Mouse (Mus musculus): ENCODE data around the gene Cct7.

The Cct7 gene

GRCm38 (mm10) chr6:85452411-85452665 lies 1.0 kb downstream of the Cct7 start:
- no peak for DNase-seq (ENCODE audit: low spot score in 2 of 2)

- DNase-seq (ENCODE audit: low spot score in 2 of 2) = peak in 1 of 2 experiments; percentile 6
Measured at GRCm38 (mm10) chr6:85452816-85453215, 1.5 kb downstream of the Cct7 start.

GRCm38 (mm10) chr6:85459621-85460020 lies 8.3 kb downstream of the Cct7 start:
- DNase-seq (ENCODE audit: low spot score in 2 of 2) = no peak

GRCm38 (mm10) chr6:85465381-85465780 lies 14.1 kb downstream of the Cct7 start:
- DNase-seq (ENCODE audit: low spot score in 2 of 2) = no peak

GRCm38 (mm10) chr6:85469660-85470430 lies 18.5 kb downstream of the Cct7 start:
- DNase-seq (ENCODE audit: low spot score in 2 of 2) = no peak

- no peak for DNase-seq (ENCODE audit: low spot score in 2 of 2)
Measured at GRCm38 (mm10) chr6:85471962-85472361, 20.6 kb downstream of the Cct7 start.

- no peak for DNase-seq (ENCODE audit: low spot score in 2 of 2)
Measured at GRCm38 (mm10) chr6:85472542-85472941, 21.2 kb downstream of the Cct7 start.

- DNase-seq (ENCODE audit: low spot score in 2 of 2) = no peak
Measured at GRCm38 (mm10) chr6:85475581-85475980, 24.3 kb downstream of the Cct7 start.

- no peak for DNase-seq (ENCODE audit: low spot score in 2 of 2)
Measured at GRCm38 (mm10) chr6:85477366-85477917, 26.1 kb downstream of the Cct7 start.

GRCm38 (mm10) chr6:85478416-85478815 lies 27.1 kb downstream of the Cct7 start:
- DNase-seq (ENCODE audit: low spot score in 2 of 2) = no peak

- no peak for DNase-seq (ENCODE audit: low spot score in 2 of 2)
Measured at GRCm38 (mm10) chr6:85479979-85480378, 28.7 kb downstream of the Cct7 start.

- no peak for DNase-seq (ENCODE audit: low spot score in 2 of 2)
Measured at GRCm38 (mm10) chr6:85480685-85481084, 29.4 kb downstream of the Cct7 start.

GRCm38 (mm10) chr6:85483843-85484721 lies 32.8 kb downstream of the Cct7 start:
- DNase-seq (ENCODE audit: low spot score in 2 of 2) = no peak

GRCm38 (mm10) chr6:85485738-85486137 lies 34.4 kb downstream of the Cct7 start:
- DNase-seq (ENCODE audit: low spot score in 2 of 2) = no peak

- DNase-seq (ENCODE audit: low spot score in 2 of 2) = no peak
Measured at GRCm38 (mm10) chr6:85488510-85488909, 37.2 kb downstream of the Cct7 start.

GRCm38 (mm10) chr6:85489717-85490116 lies 38.4 kb downstream of the Cct7 start:
- no peak for DNase-seq (ENCODE audit: low spot score in 2 of 2)

- no peak for DNase-seq (ENCODE audit: low spot score in 2 of 2)
Measured at GRCm38 (mm10) chr6:85490252-85490651, 38.9 kb downstream of the Cct7 start.

GRCm38 (mm10) chr6:85491606-85492005 lies 40.3 kb downstream of the Cct7 start:
- DNase-seq (ENCODE audit: low spot score in 2 of 2) = no peak

- no peak for DNase-seq (ENCODE audit: low spot score in 2 of 2)
Measured at GRCm38 (mm10) chr6:85496976-85497375, 45.7 kb downstream of the Cct7 start.

GRCm38 (mm10) chr6:85498147-85498546 lies 46.8 kb downstream of the Cct7 start:
- no peak for DNase-seq (ENCODE audit: low spot score in 2 of 2)

- no peak for DNase-seq (ENCODE audit: low spot score in 2 of 2)
Measured at GRCm38 (mm10) chr6:85500416-85500815, 49.1 kb downstream of the Cct7 start.

GRCm38 (mm10) chr6:85501571-85502102 lies 50.3 kb downstream of the Cct7 start:
- DNase-seq (ENCODE audit: low spot score in 2 of 2) = no peak
